Mouse (Mus musculus): ENCODE measurements around the gene Rassf10. TPM values are rescaled to one million over a fixed set of nuclear protein-coding genes. Genes with fewer than 3 reads are reported as not detected.
"Not testable (repeated sequence)": the region's sequence is repeated elsewhere in the genome, so short reads cannot be mapped to it uniquely, and the experiment has no call there.

Rassf10 gene
- polyA plus RNA-seq, 1 experiment = 0.99 TPM

GRCm38 (mm10) chr7:112918279-112918991, 35.3 kb upstream of the Rassf10 start:
- 0 out of 2 replicates have a peak, but pooled peaks cover 3% of the 10 kb centered on the region for H3K4me1 ChIP-seq (ENCODE audit: control insufficient read depth, insufficient read depth, insufficient read length, low read length)
- no peak overlapping the region for H3K4me3 ChIP-seq (ENCODE audit: low read depth, low read length)
- no peaks in the 10 kb centered on the region for H3K36me3 ChIP-seq (ENCODE audit: control insufficient read depth, insufficient read depth, low read length)
- H3K27me3 ChIP-seq (ENCODE audit: control insufficient read depth, insufficient read depth, low read length) = no peaks in the 10 kb centered on the region
- H3K27ac ChIP-seq (ENCODE audit: insufficient read depth, low read depth, low read length) = no peak overlapping the region
- TF ChIP-seq CTCF (IDR thresholded peaks at IDR 0.05; ENCODE audit: extremely low read depth, insufficient read length, insufficient replicate concordance, low read depth, low read length) (no peak), POLR2A (IDR thresholded peaks at IDR 0.05; ENCODE audit: low read depth, low read length) (no peak)
- 48% methylated on average over 22 of the region's 22 CpGs for WGBS

GRCm38 (mm10) chr7:112919845-112920244, 33.9 kb upstream of the Rassf10 start:
- no peaks in the 10 kb centered on the region for H3K27me3 ChIP-seq (ENCODE audit: control insufficient read depth, insufficient read depth, low read length)
- no peaks in the 10 kb centered on the region for H3K36me3 ChIP-seq (ENCODE audit: control insufficient read depth, insufficient read depth, low read length)
- no peak overlapping the region for H3K27ac ChIP-seq (ENCODE audit: insufficient read depth, low read depth, low read length)
- TF ChIP-seq CTCF (IDR thresholded peaks at IDR 0.05; ENCODE audit: extremely low read depth, insufficient read length, insufficient replicate concordance, low read depth, low read length) (peak; percentile 87; the same call in 1 of the 2 replicates), POLR2A (IDR thresholded peaks at IDR 0.05; ENCODE audit: low read depth, low read length) (no peak)
- 0 out of 2 replicates have a peak, but pooled peaks cover 3% of the 10 kb centered on the region for H3K4me1 ChIP-seq (ENCODE audit: control insufficient read depth, insufficient read depth, insufficient read length, low read length)
- 2% methylated on average over 4 of the region's 4 CpGs for WGBS
- no peak overlapping the region for H3K4me3 ChIP-seq (ENCODE audit: low read depth, low read length)

- Histone ChIP-seq H3K27ac (ENCODE audit: insufficient read depth, low read depth, low read length) (no peak overlapping the region), H3K4me1 (ENCODE audit: control insufficient read depth, insufficient read depth, insufficient read length, low read length) (0 out of 2 replicates have a peak, but pooled peaks cover 3% of the 10 kb centered on the region), H3K4me3 (ENCODE audit: low read depth, low read length) (no peak overlapping the region), H3K36me3 (ENCODE audit: control insufficient read depth, insufficient read depth, low read length) (no peaks in the 10 kb centered on the region), H3K27me3 (ENCODE audit: control insufficient read depth, insufficient read depth, low read length) (no peaks in the 10 kb centered on the region)
- 76% methylated on average over 4 of the region's 4 CpGs for WGBS
- no peak for TF ChIP-seq CTCF (IDR thresholded peaks at IDR 0.05; ENCODE audit: extremely low read depth, insufficient read length, insufficient replicate concordance, low read depth, low read length)
Measured at GRCm38 (mm10) chr7:112922801-112923200, 31.0 kb upstream of the Rassf10 start.

GRCm38 (mm10) chr7:112923712-112924111, 30.1 kb upstream of the Rassf10 start:
- H3K4me3 ChIP-seq (ENCODE audit: low read depth, low read length) = no peak overlapping the region
- H3K27ac ChIP-seq (ENCODE audit: insufficient read depth, low read depth, low read length) = no peak overlapping the region
- 72% methylated on average over 3 of the region's 3 CpGs for WGBS
- H3K36me3 ChIP-seq (ENCODE audit: control insufficient read depth, insufficient read depth, low read length) = no peaks in the 10 kb centered on the region
- TF ChIP-seq CTCF (IDR thresholded peaks at IDR 0.05; ENCODE audit: extremely low read depth, insufficient read length, insufficient replicate concordance, low read depth, low read length) = no peak
- TF ChIP-seq POLR2A (IDR thresholded peaks at IDR 0.05; ENCODE audit: low read depth, low read length) = no peak
- no peaks in the 10 kb centered on the region for H3K27me3 ChIP-seq (ENCODE audit: control insufficient read depth, insufficient read depth, low read length)
- no peaks in the 10 kb centered on the region for H3K4me1 ChIP-seq (ENCODE audit: control insufficient read depth, insufficient read depth, insufficient read length, low read length)

- Histone ChIP-seq H3K4me1 (ENCODE audit: control insufficient read depth, insufficient read depth, insufficient read length, low read length) (peaks cover 4% of the 10 kb centered on the region; the same call in 1 of the 2 replicates), H3K27me3 (ENCODE audit: control insufficient read depth, insufficient read depth, low read length) (no peaks in the 10 kb centered on the region), H3K27ac (ENCODE audit: insufficient read depth, low read depth, low read length) (no peak overlapping the region), H3K36me3 (ENCODE audit: control insufficient read depth, insufficient read depth, low read length) (no peaks in the 10 kb centered on the region), H3K4me3 (ENCODE audit: low read depth, low read length) (no peak overlapping the region)
- WGBS = 14% methylated on average over 7 of the region's 7 CpGs
- no peak for TF ChIP-seq POLR2A (IDR thresholded peaks at IDR 0.05; ENCODE audit: low read depth, low read length)
- TF ChIP-seq CTCF (IDR thresholded peaks at IDR 0.05; ENCODE audit: extremely low read depth, insufficient read length, insufficient replicate concordance, low read depth, low read length) = no peak
Measured at GRCm38 (mm10) chr7:112930669-112931068, 23.1 kb upstream of the Rassf10 start.

GRCm38 (mm10) chr7:112935876-112936275, 17.9 kb upstream of the Rassf10 start:
- not testable (repeated sequence) for H3K27me3 ChIP-seq (ENCODE audit: control insufficient read depth, insufficient read depth, low read length); H3K4me3 ChIP-seq (ENCODE audit: low read depth, low read length); H3K27ac ChIP-seq (ENCODE audit: insufficient read depth, low read depth, low read length); H3K36me3 ChIP-seq (ENCODE audit: control insufficient read depth, insufficient read depth, low read length); H3K4me1 ChIP-seq (ENCODE audit: control insufficient read depth, insufficient read depth, insufficient read length, low read length)
- WGBS = 83% methylated on average over 5 of the region's 5 CpGs

- Histone ChIP-seq H3K27me3 (ENCODE audit: control insufficient read depth, insufficient read depth, low read length) (no peaks in the 10 kb centered on the region), H3K4me1 (ENCODE audit: control insufficient read depth, insufficient read depth, insufficient read length, low read length) (no peaks in the 10 kb centered on the region), H3K27ac (ENCODE audit: insufficient read depth, low read depth, low read length) (no peak overlapping the region), H3K36me3 (ENCODE audit: control insufficient read depth, insufficient read depth, low read length) (no peaks in the 10 kb centered on the region), H3K4me3 (ENCODE audit: low read depth, low read length) (no peak overlapping the region)
- 79% methylated on average over 8 of the region's 8 CpGs for WGBS
- TF ChIP-seq CTCF (IDR thresholded peaks at IDR 0.05; ENCODE audit: extremely low read depth, insufficient read length, insufficient replicate concordance, low read depth, low read length) = no peak
- TF ChIP-seq POLR2A (IDR thresholded peaks at IDR 0.05; ENCODE audit: low read depth, low read length) = no peak
Measured at GRCm38 (mm10) chr7:112937089-112937488, 16.7 kb upstream of the Rassf10 start.
